Mouse (Mus musculus): ENCODE results near the gene Adamts15.

The Adamts15 gene

DNA sequence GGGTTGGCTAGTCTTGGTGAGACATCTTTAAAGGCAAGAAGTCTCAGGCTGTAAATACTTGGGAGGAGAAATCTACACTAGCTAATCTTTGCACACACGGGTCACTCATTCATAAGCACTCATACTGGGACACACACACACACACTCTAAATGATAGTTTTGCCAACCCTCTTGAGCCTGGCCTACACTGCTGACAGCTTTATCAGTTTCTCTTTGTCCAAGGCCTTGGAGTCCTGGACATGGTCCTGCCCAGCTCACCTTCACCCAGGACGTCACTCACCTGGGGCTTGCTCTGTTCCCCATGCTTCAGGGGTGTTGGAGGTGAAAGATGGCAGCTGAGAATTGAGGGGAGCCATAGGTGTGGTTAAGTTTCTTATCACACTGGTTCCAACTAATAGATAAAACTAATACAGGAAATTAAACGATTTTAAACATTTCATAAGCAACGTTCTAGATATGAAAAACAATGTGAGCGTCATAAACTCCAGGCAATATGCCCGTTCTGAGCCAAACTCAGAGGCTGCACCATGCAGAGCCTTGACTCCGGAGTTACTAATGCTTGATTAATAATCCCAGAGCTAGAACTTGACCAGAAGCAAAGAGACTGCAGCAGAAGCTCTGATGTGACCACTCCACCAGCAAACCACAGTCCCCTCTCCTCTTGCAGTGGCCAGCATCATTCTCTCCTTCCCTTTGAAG lies 42.9 kb downstream of the Adamts15 start:
- DNase-seq: no peak

GRCm38 (mm10) chr9:30876552-30876951 lies 45.7 kb downstream of the Adamts15 start:
- no peak for DNase-seq

DNA sequence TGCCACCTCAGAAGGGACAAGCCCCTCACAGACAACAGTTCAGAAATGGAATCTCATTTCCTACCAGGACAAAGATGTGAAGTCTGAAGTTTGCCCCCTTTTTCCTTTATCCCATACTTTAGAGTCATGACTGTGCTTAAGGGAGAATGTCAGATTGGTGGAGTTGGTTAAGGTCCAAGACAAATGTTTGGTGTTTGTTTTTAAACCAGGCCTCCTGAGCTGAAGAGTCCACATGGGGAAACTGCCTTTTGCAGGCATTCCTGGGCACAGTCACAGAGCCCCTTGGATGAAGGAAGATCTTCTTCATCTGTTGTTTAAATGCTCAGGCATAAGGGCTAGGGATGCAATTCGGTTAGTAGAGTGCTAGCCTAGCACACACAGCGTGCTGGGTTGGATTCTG lies 66.4 kb downstream of the Adamts15 start:
- no peak for DNase-seq

- no peak for DNase-seq
Measured at GRCm38 (mm10) chr9:30851841-30852240, 70.4 kb downstream of the Adamts15 start.

GRCm38 (mm10) chr9:30849951-30850350 lies 72.3 kb downstream of the Adamts15 start:
- no peak for DNase-seq

DNA sequence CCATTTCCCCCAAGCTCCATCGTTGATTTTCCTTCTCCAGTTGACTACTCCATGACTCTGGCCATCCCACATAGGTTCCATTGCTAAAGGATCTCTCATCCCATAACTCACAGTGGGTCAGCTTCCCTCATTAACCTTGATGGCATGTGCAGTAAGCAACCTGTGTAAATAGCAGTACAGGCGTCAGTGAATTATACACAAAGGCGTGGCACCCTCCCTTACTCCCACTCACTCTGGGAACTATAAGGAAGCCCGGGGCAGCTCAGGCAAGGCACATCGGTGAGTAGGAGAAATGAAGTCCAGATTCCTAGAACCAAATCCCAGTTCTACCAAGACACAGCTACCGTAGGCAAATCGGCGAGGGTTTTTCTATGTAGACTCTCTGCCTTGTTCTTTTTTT lies 72.8 kb downstream of the Adamts15 start:
- DNase-seq: no peak

All from thymus, adult 18-20 months (tissue).